Mouse (Mus musculus) hindbrain, embryonic 15.5 days (tissue): ENCODE data around the gene Triobp. TPM values are rescaled to one million over a fixed set of nuclear protein-coding genes. Genes with fewer than 3 reads are reported as not detected.
A peak's percentile ranks its signal among the peaks of the same experiment; 100 is the strongest.

Experiments used
- ATAC-seq: fragments of 200-750 bp; cut with Nextera tagmentation; 2 replicates; pipeline ENCODE4 v1.8.0; 2017; ENCODE audit warnings: low read depth, moderate number of reproducible peaks, moderate TSS enrichment; ENCODE audit not compliant: low FRiP score
- H3K27ac ChIP-seq: fragments of 300-500 bp; sonication (generic); replicated peaks from 2 replicates; pipeline ENCODE4 v1.5.1; 2015; ENCODE audit warnings: mild to moderate bottlenecking, inconsistent platforms
- H3K27me3 ChIP-seq: fragments of 300-500 bp; sonication (generic); 2 replicates; pipeline ENCODE4 v1.6.1; 2015; ENCODE audit warnings: control low read depth, inconsistent platforms
- H3K36me3 ChIP-seq: fragments of 300-500 bp; sonication (generic); 2 replicates; pipeline ENCODE4 v1.6.1; 2015; ENCODE audit warnings: control low read depth, inconsistent platforms
- H3K4me1 ChIP-seq: fragments of 300-500 bp; sonication (generic); replicated peaks from 2 replicates; pipeline ENCODE4 v1.6.1; 2015; ENCODE audit warnings: control low read depth, inconsistent platforms
- H3K4me2 ChIP-seq: fragments of 300-500 bp; sonication (generic); 2 replicates; pipeline ENCODE4 v1.6.1; 2015; ENCODE audit warnings: moderate library complexity, mild to moderate bottlenecking, inconsistent platforms
- H3K4me3 ChIP-seq: fragments of 300-500 bp; sonication (generic); 2 replicates; pipeline ENCODE4 v1.5.1; 2015; ENCODE audit warnings: mild to moderate bottlenecking, inconsistent platforms
- H3K9ac ChIP-seq: fragments of 300-500 bp; sonication (generic); 2 replicates; pipeline ENCODE4 v1.6.1; 2015; ENCODE audit warnings: inconsistent platforms
- H3K9me3 ChIP-seq: fragments of 300-500 bp; sonication (generic); 2 replicates; pipeline ENCODE4 v1.6.1; 2016; ENCODE audit warnings: control low read depth, inconsistent platforms
- WGBS: fragments of 180-500 bp; shearing (Covaris S2); methylation state at CpG from one replicate; pipeline ENCODE4 v1.1.7; 2015; 5-methylcytosine and 5-hydroxymethylcytosine counted together
- polyA plus RNA-seq: library from polyadenylated mRNA; unstranded; fragments of >200 nt; fragmentation: Nextera tagmentation; extraction: Ambion mirVana; gene quantifications from 2 replicates; pipeline ENCODE4 v1.2.1, GENCODE M21; 2015

Triobp gene
- polyA plus RNA-seq, 1 experiment from 2014 or later: 42.7 TPM

- Histone ChIP-seq H3K4me3 (no peak overlapping the region), H3K27ac (no peak overlapping the region), H3K9ac (no peak overlapping the region), H3K4me2 (no peak overlapping the region), H3K4me1 (peaks cover 9% of the 10 kb centered on the region), H3K27me3 (no peaks in the 10 kb centered on the region), H3K9me3 (no peaks in the 10 kb centered on the region), H3K36me3 (no peaks in the 10 kb centered on the region; the same call in 1 of the 2 replicates)
- ATAC-seq: no peak
- WGBS: 91% methylated on average over 8 of the region's 8 CpGs
Observed at GRCm38 (mm10) chr15:78977676-78978159, 30.2 kb downstream of the Triobp start.

- WGBS: 40% methylated on average over 4 of the region's 4 CpGs
Observed at GRCm38 (mm10) chr15:78978875-78979274, 31.4 kb downstream of the Triobp start.

GRCm38 (mm10) chr15:78980084-78980483 is 32.6 kb downstream of the Triobp start:
- no peaks in the 10 kb centered on the region for H3K36me3 ChIP-seq
- no peaks in the 10 kb centered on the region for H3K9me3 ChIP-seq
- 87% methylated on average over 4 of the region's 4 CpGs for WGBS
- no peak overlapping the region for H3K4me3 ChIP-seq
- no peaks in the 10 kb centered on the region for H3K27me3 ChIP-seq
- no peak overlapping the region for H3K4me2 ChIP-seq
- peaks cover 29% of the 10 kb centered on the region for H3K4me1 ChIP-seq
- H3K9ac ChIP-seq: no peak overlapping the region
- H3K27ac ChIP-seq: no peak overlapping the region
- ATAC-seq: no peak

More at GRCm38 (mm10) chr15:78978875-78979274, 31.4 kb downstream of the Triobp start:
- Histone ChIP-seq H3K4me1 (peaks cover 20% of the 10 kb centered on the region), H3K4me2 (no peak overlapping the region), H3K27ac (no peak overlapping the region), H3K4me3 (no peak overlapping the region), H3K9ac (no peak overlapping the region), H3K27me3 (no peaks in the 10 kb centered on the region), H3K36me3 (no peaks in the 10 kb centered on the region; the same call in 1 of the 2 replicates), H3K9me3 (no peaks in the 10 kb centered on the region)
- no peak for ATAC-seq

DNA sequence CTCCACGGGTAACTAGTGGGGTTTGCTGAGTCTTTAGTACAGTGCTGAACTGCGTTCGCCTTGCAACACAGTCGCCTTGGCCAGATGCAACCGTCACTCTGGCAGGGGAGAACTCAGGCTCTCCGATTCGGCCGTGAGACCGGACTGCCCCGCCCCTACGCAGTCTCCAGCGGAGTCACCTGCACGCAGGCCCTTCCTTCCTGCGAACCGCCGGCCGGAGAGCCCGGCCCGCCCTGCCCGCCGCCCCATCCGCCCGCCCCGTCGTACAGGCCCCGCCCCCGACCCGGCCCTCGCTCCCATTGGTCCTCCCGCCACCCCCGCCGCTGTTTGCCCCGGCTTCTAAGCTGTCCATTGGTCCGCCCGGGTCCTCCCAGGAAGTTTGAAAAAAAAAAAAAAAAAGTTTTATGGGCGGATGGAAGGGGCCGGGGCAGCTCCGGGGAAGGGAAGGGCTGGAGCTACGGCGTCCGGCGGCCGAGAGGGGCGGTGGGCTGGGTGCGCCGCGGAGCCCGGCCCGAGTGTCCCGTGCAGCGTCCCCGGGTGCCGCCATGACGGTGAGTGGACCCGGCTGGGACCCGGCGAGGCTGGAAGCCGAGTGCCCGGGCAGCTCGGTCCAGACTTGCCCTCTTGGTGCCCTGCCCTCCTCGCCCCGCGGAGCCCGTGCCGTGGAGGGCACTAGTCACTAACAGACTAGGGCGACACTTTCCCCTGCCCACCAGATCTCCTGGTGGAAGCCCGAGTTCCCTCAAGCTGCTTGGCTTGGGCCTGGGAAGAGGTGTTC is 35.3 kb downstream of the Triobp start:
- Histone ChIP-seq H3K4me3 (peak overlapping the region; percentile 55), H3K9ac (peak overlapping the region; percentile 46), H3K36me3 (no peaks in the 10 kb centered on the region), H3K9me3 (no peaks in the 10 kb centered on the region), H3K4me2 (peak overlapping the region; percentile 74), H3K27ac (peak overlapping the region; percentile 71), H3K27me3 (no peaks in the 10 kb centered on the region), H3K4me1 (peaks cover 41% of the 10 kb centered on the region)
- WGBS: under 1% methylated on average over 60 of the region's 67 CpGs
- peak; percentile 85 for ATAC-seq

- ATAC-seq: peak; percentile 25; the same call in 1 of the 2 replicates
- Histone ChIP-seq H3K27me3 (no peaks in the 10 kb centered on the region), H3K9me3 (no peaks in the 10 kb centered on the region), H3K4me2 (peak overlapping the region; percentile 74), H3K27ac (peak overlapping the region; percentile 71), H3K4me3 (peak overlapping the region; percentile 55), H3K4me1 (peaks cover 44% of the 10 kb centered on the region), H3K36me3 (no peaks in the 10 kb centered on the region), H3K9ac (peak overlapping the region; percentile 46)
- 3% methylated on average over 21 of the region's 21 CpGs for WGBS
Observed at GRCm38 (mm10) chr15:78983436-78984285, 36.1 kb downstream of the Triobp start.

DNA sequence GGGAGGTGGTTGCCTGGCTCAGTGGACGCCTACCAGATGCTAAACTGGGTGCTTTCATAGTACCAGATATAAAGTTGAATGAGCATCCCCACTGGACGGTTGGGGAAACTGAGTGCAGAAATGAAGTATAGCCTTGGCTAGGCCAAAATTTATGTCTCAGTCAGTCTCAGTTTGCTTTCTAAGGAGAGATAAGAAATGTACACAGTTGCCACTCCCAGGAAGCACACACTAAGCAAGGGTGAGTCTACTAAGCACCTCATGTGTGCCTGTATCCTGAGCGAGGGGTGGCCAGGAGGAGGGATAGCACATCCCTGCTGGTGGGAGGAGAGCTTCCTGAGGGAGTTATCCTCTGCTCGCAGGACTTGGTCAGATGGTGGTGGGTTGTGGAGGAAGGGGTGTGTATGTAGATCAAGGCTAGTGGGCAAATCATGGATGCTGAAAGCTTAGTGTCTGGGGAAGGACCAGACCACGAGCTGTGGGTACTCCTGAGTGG is 36.8 kb downstream of the Triobp start:
- no peaks in the 10 kb centered on the region for H3K9me3 ChIP-seq
- H3K27ac ChIP-seq: no peak overlapping the region
- H3K4me1 ChIP-seq: peaks cover 41% of the 10 kb centered on the region
- no peak overlapping the region for H3K9ac ChIP-seq
- ATAC-seq: no peak
- peak overlapping the region; percentile 74 for H3K4me2 ChIP-seq
- no peaks in the 10 kb centered on the region for H3K27me3 ChIP-seq
- no peak overlapping the region for H3K4me3 ChIP-seq
- H3K36me3 ChIP-seq: no peaks in the 10 kb centered on the region
- 58% methylated on average over 5 of the region's 5 CpGs for WGBS

GRCm38 (mm10) chr15:78986536-78987220 is 39.2 kb downstream of the Triobp start:
- Histone ChIP-seq H3K9me3 (no peaks in the 10 kb centered on the region), H3K27ac (no peak overlapping the region), H3K4me1 (peaks cover 41% of the 10 kb centered on the region), H3K4me3 (no peak overlapping the region), H3K4me2 (no peak overlapping the region), H3K27me3 (no peaks in the 10 kb centered on the region), H3K36me3 (peaks cover 9% of the 10 kb centered on the region), H3K9ac (no peak overlapping the region)
- ATAC-seq: no peak
- 76% methylated on average over 11 of the region's 11 CpGs for WGBS

DNA sequence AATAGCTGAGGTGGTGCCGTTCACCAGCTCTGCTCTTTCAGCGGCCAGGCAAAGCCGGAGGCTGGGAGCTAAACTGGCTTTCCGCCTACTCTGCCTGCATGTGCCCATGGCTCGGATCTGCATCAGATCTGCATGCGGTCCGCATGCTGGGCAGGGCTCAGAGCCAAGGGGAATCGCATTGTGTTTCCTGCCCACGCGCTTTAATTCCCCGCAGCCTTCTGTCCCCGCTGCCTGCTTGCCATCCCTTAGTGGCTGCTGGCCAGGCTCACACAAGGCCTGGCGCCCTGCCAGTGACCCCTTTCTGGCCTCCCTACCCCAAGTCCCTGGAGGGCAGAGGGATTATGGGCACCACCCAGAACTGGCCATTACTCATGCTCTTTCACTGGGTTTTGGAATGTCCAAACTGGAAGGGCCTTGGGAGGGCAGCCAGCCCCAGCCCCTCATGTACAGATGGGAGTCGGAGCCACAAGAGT is 41.0 kb downstream of the Triobp start:
- Histone ChIP-seq H3K4me1 (peaks cover 27% of the 10 kb centered on the region), H3K36me3 (peaks cover 25% of the 10 kb centered on the region), H3K27me3 (no peaks in the 10 kb centered on the region), H3K9ac (no peak overlapping the region), H3K4me2 (no peak overlapping the region), H3K27ac (peak overlapping the region; percentile 45), H3K9me3 (no peaks in the 10 kb centered on the region), H3K4me3 (no peak overlapping the region)
- peak; percentile 75 for ATAC-seq
- WGBS: 32% methylated on average over 14 of the region's 14 CpGs

GRCm38 (mm10) chr15:78989152-78990092 is 41.9 kb downstream of the Triobp start:
- Histone ChIP-seq H3K27me3 (no peaks in the 10 kb centered on the region), H3K36me3 (peaks cover 34% of the 10 kb centered on the region), H3K4me1 (peaks cover 19% of the 10 kb centered on the region), H3K4me3 (no peak overlapping the region), H3K9me3 (no peaks in the 10 kb centered on the region), H3K4me2 (no peak overlapping the region), H3K27ac (peak overlapping the region; percentile 45; the same call in 1 of the 2 replicates), H3K9ac (no peak overlapping the region)
- 89% methylated on average over 14 of the region's 14 CpGs for WGBS
- ATAC-seq: no peak

DNA sequence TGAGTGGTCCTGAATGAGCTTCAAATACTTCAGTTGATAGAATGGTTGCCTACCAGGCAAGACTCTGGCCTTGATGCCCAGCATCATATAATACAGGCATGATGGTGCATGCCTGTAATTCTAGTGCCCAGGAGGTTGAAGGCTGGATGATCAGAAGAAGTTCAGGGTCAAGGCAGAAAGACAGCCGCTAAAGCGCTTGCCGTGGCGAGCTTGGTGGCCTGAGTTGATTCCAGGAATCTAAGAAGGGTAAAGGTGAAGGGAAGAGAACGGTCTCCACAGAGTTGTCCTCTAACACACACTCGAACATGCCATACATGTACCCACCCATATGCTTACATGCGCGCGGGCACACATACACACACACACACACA is 42.6 kb downstream of the Triobp start:
- 94% methylated on average over 9 of the region's 9 CpGs for WGBS
- no peaks in the 10 kb centered on the region for H3K9me3 ChIP-seq
- H3K4me2 ChIP-seq: no peak overlapping the region
- no peak for ATAC-seq
- H3K9ac ChIP-seq: no peak overlapping the region
- peaks cover 15% of the 10 kb centered on the region for H3K4me1 ChIP-seq
- no peak overlapping the region for H3K27ac ChIP-seq
- H3K27me3 ChIP-seq: no peaks in the 10 kb centered on the region
- no peak overlapping the region for H3K4me3 ChIP-seq
- peaks cover 41% of the 10 kb centered on the region for H3K36me3 ChIP-seq
